Mouse (Mus musculus) liver, postnatal 0 days (tissue): Measurements from ENCODE around the gene Atp6v1g2. TPM values are rescaled to one million over a fixed set of nuclear protein-coding genes. Genes with fewer than 3 reads are reported as not detected.

Experiments
- ATAC-seq: fragments of 200-750 bp; cut with Nextera tagmentation; 2 replicates; pipeline ENCODE4 v1.8.0; 2017; ENCODE audit warnings: mild to moderate bottlenecking, moderate library complexity
- DNase-seq: peaks from one replicate; pipeline ENCODE4 v3.0.0-alpha.2; 2016
- H3K27ac ChIP-seq: fragments of 300-500 bp; sonication (generic); 2 replicates; pipeline ENCODE4 v1.5.1; 2014; ENCODE audit warnings: antibody characterized with exemption, moderate library complexity, mild to moderate bottlenecking, low read depth
- H3K27me3 ChIP-seq: fragments of 300-500 bp; sonication (generic); 2 replicates; pipeline ENCODE4 v1.6.1; 2014; ENCODE audit warnings: low read length, control low read depth, mixed read lengths; ENCODE audit not compliant: insufficient read depth
- H3K36me3 ChIP-seq: fragments of 300-500 bp; sonication (generic); replicated peaks from 2 replicates; pipeline ENCODE4 v1.6.1; 2014; ENCODE audit warnings: mild to moderate bottlenecking, control low read depth, low read length, moderate library complexity, mixed read lengths; ENCODE audit not compliant: insufficient read depth
- H3K4me1 ChIP-seq: fragments of 300-500 bp; sonication (generic); 2 replicates; pipeline ENCODE4 v1.6.1; 2014; ENCODE audit warnings: antibody characterized with exemption, mild to moderate bottlenecking, control low read depth; ENCODE audit not compliant: insufficient read depth
- H3K4me2 ChIP-seq: fragments of 300-500 bp; sonication (generic); 2 replicates; pipeline ENCODE4 v1.6.1; 2014; ENCODE audit warnings: low read depth, mild to moderate bottlenecking, low read length, moderate library complexity, mixed read lengths
- H3K4me3 ChIP-seq: fragments of 300-500 bp; sonication (generic); 2 replicates; pipeline ENCODE4 v1.5.1; 2014; ENCODE audit warnings: low read depth, low read length
- H3K9ac ChIP-seq: fragments of 300-500 bp; sonication (generic); replicated peaks from 2 replicates; pipeline ENCODE4 v1.6.1; 2014; ENCODE audit warnings: mild to moderate bottlenecking, moderate library complexity
- H3K9me3 ChIP-seq: fragments of 300-500 bp; sonication (generic); 2 replicates; pipeline ENCODE4 v1.6.1; 2016; ENCODE audit warnings: mild to moderate bottlenecking, control low read depth, low read length, mixed read lengths
- CTCF ChIP-seq: sonication (generic); IDR thresholded peaks from 2 replicates; pipeline ENCODE4 v1.5.1; 2016; ENCODE audit warnings: antibody characterized with exemption, low read depth
- EP300 ChIP-seq: IDR thresholded peaks from 2 replicates; pipeline ENCODE4 v1.6.1; 2016; ENCODE audit warnings: antibody characterized with exemption, low read depth, mild to moderate bottlenecking
- WGBS: fragments of 180-500 bp; shearing (Covaris S2); extraction: QIAGEN DNeasy Blood & Tissue Kit; methylation state at CpG from one replicate; pipeline ENCODE4 v1.1.7; 2014; ENCODE audit not compliant: insufficient replicate concordance; 5-methylcytosine and 5-hydroxymethylcytosine counted together
- polyA plus RNA-seq: library from polyadenylated mRNA; unstranded; fragments of >200 nt; fragmentation: Nextera tagmentation; extraction: Ambion mirVana; gene quantifications from 2 replicates; pipeline ENCODE4 v1.2.1, GENCODE M21; 2015

Gene Atp6v1g2
- polyA plus RNA-seq, 1 experiment from 2014 or later: 1.3 TPM

- H3K27me3 ChIP-seq: no peaks in the 10 kb centered on the region
- H3K4me3 ChIP-seq: no peak overlapping the region
- TF ChIP-seq CTCF: no peak
- TF ChIP-seq EP300: no peak
- ATAC-seq (no peak), DNase-seq (no peak)
- peaks cover 99% of the 10 kb centered on the region for H3K36me3 ChIP-seq
- no peak overlapping the region for H3K27ac ChIP-seq
- peaks cover 20% of the 10 kb centered on the region for H3K4me1 ChIP-seq
- WGBS: 89% methylated on average over 14 of the region's 14 CpGs
- H3K9ac ChIP-seq: no peak overlapping the region
- H3K9me3 ChIP-seq: no peaks in the 10 kb centered on the region
- H3K4me2 ChIP-seq: no peak overlapping the region
Measured at GRCm38 (mm10) chr17:35248986-35249385, 15.5 kb downstream of the Atp6v1g2 start.

DNA sequence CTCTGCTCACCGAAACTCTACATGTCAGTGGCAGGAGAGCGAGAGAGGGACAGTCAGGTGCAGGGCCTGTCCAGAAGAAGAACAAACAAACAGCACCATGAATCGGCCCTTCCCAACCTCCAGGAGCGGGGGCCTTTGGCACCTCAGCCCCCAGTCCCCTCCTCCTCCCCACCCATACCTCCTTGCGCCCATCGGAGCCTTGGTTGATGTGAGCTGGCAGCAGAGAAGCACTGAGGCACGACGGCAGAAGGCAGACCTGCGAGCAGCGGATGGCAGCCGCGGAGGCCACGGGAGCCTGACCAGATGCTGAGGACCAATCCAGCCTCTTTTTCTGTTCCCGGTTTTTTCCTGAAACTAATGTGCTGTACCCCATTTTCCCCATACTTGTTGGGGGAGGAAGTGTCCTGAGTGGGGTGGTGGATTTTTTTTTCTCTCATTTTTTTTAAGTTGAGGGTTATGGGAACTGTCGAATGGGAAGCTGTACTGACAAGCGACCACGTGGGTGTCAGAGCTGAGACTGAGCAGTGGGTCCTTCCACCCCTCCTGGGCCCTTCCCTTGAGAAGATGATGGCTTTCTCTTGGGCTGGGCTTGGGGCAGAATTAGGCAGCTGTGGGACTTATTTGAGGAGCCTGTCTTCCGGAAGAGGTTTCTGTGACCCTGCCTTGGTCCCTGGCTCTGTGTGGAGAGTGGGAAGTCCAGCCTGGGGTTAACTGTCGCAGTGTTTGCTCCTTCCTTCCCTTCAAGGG lies 16.2 kb downstream of the Atp6v1g2 start:
- no peak for DNase-seq
- no peak overlapping the region for H3K4me2 ChIP-seq
- H3K4me3 ChIP-seq: no peak overlapping the region
- H3K4me1 ChIP-seq: peaks cover 13% of the 10 kb centered on the region
- no peak overlapping the region for H3K27ac ChIP-seq
- peaks cover 94% of the 10 kb centered on the region for H3K36me3 ChIP-seq
- 85% methylated on average over 19 of the region's 19 CpGs for WGBS
- TF ChIP-seq EP300 (no peak), CTCF (no peak)
- no peak for ATAC-seq
- H3K9ac ChIP-seq: no peak overlapping the region
- H3K27me3 ChIP-seq: no peaks in the 10 kb centered on the region
- H3K9me3 ChIP-seq: no peaks in the 10 kb centered on the region

GRCm38 (mm10) chr17:35250348-35251120 lies 17.1 kb downstream of the Atp6v1g2 start:
- Histone ChIP-seq H3K4me2 (no peak overlapping the region), H3K9me3 (no peaks in the 10 kb centered on the region), H3K27ac (0 out of 2 replicates have a peak overlapping the region, but pooled peaks have one; percentile 22), H3K4me3 (no peak overlapping the region), H3K36me3 (peaks cover 85% of the 10 kb centered on the region), H3K4me1 (peaks cover 7% of the 10 kb centered on the region; the same call in 1 of the 2 replicates), H3K27me3 (no peaks in the 10 kb centered on the region), H3K9ac (no peak overlapping the region)
- 82% methylated on average over 3 of the region's 3 CpGs for WGBS
- TF ChIP-seq CTCF (no peak), EP300 (no peak)
- no peak for DNase-seq
- no peak for ATAC-seq

GRCm38 (mm10) chr17:35251162-35251719 lies 17.8 kb downstream of the Atp6v1g2 start:
- no peaks in the 10 kb centered on the region for H3K27me3 ChIP-seq
- peak; percentile 48 for DNase-seq
- no peak overlapping the region for H3K4me3 ChIP-seq
- peaks cover 78% of the 10 kb centered on the region for H3K36me3 ChIP-seq
- no peak for TF ChIP-seq CTCF
- no peak for TF ChIP-seq EP300
- peak; percentile 76 for ATAC-seq
- H3K4me2 ChIP-seq: no peak overlapping the region
- 74% methylated on average over 15 of the region's 15 CpGs for WGBS
- no peak overlapping the region for H3K9ac ChIP-seq
- no peaks in the 10 kb centered on the region for H3K9me3 ChIP-seq
- peaks cover 4% of the 10 kb centered on the region; the same call in 1 of the 2 replicates for H3K4me1 ChIP-seq
- 0 out of 2 replicates have a peak overlapping the region, but pooled peaks have one; percentile 22 for H3K27ac ChIP-seq

DNA sequence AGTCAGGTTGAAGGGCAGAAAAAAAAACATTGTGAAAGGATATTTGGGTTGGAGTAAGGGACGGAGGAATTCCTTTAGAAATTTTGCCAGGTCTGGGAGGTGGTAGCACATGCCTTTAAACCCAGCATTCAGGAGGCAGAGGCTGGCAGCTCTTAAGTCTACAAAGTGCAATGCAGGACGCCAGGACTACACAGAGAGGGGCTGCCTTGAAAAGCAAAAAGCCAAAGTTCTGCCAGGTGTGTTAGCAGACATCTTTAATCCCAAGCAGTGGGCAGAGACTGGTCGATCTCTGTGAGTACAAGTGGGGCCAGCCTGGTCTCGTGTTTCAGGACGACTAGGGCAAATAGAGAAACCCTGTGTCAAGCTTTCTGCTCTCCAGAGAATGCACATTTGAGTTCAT lies 18.5 kb downstream of the Atp6v1g2 start:
- Histone ChIP-seq H3K36me3 (peaks cover 71% of the 10 kb centered on the region), H3K4me2 (no peak overlapping the region), H3K27ac (no peak overlapping the region), H3K9me3 (no peaks in the 10 kb centered on the region), H3K9ac (no peak overlapping the region), H3K4me1 (no peaks in the 10 kb centered on the region), H3K27me3 (no peaks in the 10 kb centered on the region), H3K4me3 (no peak overlapping the region)
- DNase-seq (no peak), ATAC-seq (no peak)
- WGBS: 83% methylated on average over 5 of the region's 5 CpGs
- TF ChIP-seq CTCF (no peak), EP300 (no peak)

DNA sequence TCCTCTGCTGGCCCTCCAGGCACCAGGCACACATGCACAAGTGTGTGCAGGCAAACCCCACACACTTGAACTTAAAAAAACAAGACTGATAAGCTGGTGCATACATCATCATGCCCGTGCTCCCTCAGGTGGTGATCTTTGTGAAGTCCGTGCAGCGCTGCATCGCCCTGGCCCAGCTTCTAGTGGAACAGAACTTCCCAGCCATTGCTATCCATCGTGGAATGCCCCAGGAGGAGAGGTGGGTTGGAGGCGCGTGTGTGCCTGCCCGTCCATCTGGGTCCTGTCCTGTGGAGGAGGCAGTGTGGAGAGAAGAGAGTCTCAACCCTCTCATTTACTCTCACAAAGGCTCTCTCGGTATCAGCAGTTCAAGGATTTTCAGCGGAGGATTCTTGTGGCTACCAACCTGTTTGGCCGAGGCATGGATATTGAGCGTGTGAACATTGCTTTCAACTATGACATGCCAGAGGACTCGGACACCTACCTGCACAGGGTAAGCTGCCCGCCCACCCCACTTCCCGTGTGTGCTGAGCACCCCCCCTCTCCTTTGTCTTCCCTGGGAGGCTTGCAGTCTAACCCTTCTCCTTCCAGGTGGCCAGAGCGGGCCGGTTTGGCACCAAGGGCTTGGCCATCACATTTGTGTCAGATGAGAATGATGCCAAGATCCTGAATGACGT lies 19.3 kb downstream of the Atp6v1g2 start:
- Histone ChIP-seq H3K27me3 (no peaks in the 10 kb centered on the region), H3K4me2 (no peak overlapping the region), H3K4me3 (no peak overlapping the region), H3K9me3 (no peaks in the 10 kb centered on the region), H3K36me3 (peaks cover 63% of the 10 kb centered on the region), H3K27ac (no peak overlapping the region), H3K4me1 (peaks cover under 1% of the 10 kb centered on the region), H3K9ac (no peak overlapping the region)
- ATAC-seq (no peak), DNase-seq (no peak)
- 84% methylated on average over 18 of the region's 18 CpGs for WGBS
- TF ChIP-seq CTCF (no peak), EP300 (no peak)
